Mouse (Mus musculus) thymus, adult 2 months (tissue): ENCODE results near the gene Rpl12.

Experiments used
- CTCF ChIP-seq: fragments of 200-500 bp; IDR thresholded peaks from 2 replicates; pipeline ENCODE4 v1.5.1; 2012; ENCODE audit warnings: mild to moderate bottlenecking, control low read depth, low read length, moderate library complexity, borderline replicate concordance; ENCODE audit not compliant: control insufficient read depth, poor library complexity, insufficient read depth; ENCODE audit errors: extremely low read depth
- POLR2A ChIP-seq: fragments of 200-500 bp; IDR thresholded peaks from 2 replicates; pipeline ENCODE4 v1.6.1; 2012; ENCODE audit warnings: mild to moderate bottlenecking, low read length, control low read depth, moderate library complexity; ENCODE audit not compliant: control insufficient read depth, poor library complexity, insufficient read depth; ENCODE audit errors: extremely low read depth

DNA sequence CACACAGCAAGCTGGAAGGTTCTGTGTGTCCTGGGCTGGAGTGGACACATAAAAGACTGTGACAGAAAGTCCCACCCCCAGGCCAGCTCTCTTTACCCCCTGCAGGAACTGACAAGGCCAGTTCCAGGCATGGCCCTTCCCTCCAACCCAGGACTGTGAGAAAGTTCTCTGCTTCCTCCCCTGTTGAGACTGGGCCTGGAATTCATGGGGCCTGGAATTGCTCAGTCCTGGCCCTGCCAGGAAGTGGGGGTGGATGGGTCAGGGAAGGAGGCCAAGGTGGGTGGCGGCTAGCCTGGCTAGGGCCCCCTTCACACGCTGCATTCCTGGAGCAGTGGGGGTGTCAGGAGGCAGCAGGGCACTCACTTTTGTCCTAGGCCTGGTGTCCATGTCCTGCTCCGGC lies 46.5 kb upstream of the Rpl12 start:
- no peak for TF ChIP-seq CTCF
- no peak for TF ChIP-seq POLR2A
